Mouse (Mus musculus): Measurements from ENCODE around the gene Mrpl43.

Gene Mrpl43

GRCm38 (mm10) chr19:45007425-45008191 lies 1.4 kb upstream of the Mrpl43 start:
- no peak for DNase-seq (ENCODE audit: low read depth, low spot score)

GRCm38 (mm10) chr19:45007021-45007420 lies 779 bp upstream of the Mrpl43 start:
- DNase-seq (ENCODE audit: low read depth, low spot score): no peak

- DNase-seq (ENCODE audit: low read depth, low spot score): no peak
Measured at GRCm38 (mm10) chr19:45005444-45005843, 798 bp downstream of the Mrpl43 start, which contains the start of gene Twnk. Twnk (plus strand) TSS chr19:45005663.

GRCm38 (mm10) chr19:45003740-45004516 lies 2.3 kb downstream of the Mrpl43 start:
- no peak for DNase-seq (ENCODE audit: low read depth, low spot score)

DNA sequence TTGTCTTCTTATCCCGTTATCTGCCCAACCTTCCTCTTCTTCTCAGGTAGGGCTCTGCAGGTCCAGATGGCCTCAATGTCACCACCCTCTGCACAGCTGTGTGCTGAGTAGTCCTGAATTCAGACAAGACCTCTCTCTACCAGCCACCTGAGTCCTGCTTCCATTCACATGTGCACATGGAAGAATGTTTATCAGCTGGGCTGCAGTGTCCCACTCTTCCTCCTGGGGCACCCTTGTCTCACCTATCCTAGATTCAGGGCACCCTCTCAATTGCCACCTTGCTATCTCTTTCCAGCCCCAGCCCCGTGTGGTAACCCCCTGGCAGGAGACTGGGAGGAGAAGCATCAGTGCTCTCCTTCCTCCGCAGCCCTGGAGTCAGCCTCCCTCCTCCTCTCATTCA lies 3.9 kb downstream of the Mrpl43 start:
- DNase-seq (ENCODE audit: low read depth, low spot score): no peak

GRCm38 (mm10) chr19:44999647-45000046 lies 6.6 kb downstream of the Mrpl43 start:
- DNase-seq (ENCODE audit: low read depth, low spot score): no peak

DNA sequence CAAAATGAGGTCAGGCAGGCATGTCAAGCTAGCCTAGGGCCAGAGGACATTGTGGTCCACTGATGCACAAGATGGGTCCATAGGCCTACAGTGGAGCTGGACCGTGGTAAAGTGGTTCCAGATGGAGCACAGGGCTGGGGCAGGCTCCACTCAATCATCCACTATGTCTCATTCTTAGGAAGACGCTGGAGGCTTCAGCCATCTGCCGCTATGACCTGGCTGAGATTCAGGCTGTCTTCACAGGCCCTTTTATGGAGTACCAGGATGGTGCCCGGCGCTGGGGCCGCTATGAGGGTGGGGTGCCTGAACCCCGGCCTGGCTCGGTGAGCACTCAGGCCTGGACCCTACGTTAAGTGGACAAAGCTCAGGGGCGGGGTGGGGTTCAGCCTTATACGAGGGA lies 8.5 kb downstream of the Mrpl43 start:
- DNase-seq (ENCODE audit: low read depth, low spot score): no peak

GRCm38 (mm10) chr19:44992712-44993111 lies 13.5 kb downstream of the Mrpl43 start:
- no peak for DNase-seq (ENCODE audit: low read depth, low spot score)

DNA sequence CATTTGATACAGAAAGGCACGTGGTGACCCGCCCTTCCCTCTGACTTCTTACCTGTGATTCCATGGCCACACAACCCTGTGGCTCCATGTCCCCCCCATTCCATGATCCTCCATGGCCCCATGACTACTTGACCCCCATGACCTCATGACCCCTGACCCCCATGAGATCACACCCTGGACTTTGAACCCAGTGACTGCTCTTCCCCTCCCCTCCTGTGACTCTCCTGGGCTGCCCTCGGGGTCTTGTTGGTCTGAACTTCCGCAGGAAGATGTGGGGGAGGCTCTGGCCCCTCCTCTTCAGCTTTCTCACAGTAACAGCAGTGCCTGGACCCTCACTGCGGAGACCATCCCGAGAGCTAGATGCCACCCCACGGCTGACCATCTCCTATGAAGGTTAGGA lies 14.0 kb downstream of the Mrpl43 start:
- DNase-seq (ENCODE audit: low read depth, low spot score): no peak

DNA sequence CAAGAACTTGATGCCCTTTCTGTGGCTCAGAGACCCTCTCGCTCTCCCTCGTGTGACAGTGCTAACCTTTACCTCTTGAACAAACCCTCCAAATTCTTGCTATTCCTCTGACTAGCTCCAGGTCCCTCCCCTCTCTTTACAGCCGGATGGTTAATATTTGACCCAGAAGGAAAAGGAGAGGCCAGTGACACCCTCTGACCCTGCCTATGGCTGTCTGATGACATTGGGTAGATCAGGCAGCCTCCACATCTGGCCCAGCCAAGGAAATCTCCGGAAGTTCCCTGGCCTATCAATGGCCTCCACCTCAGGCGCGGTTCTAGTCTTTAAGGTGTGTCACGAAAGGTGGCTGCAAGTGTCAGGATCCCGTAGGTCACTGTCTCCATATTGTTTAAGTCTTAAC lies 15.2 kb downstream of the Mrpl43 start:
- no peak for DNase-seq (ENCODE audit: low read depth, low spot score)

GRCm38 (mm10) chr19:44989567-44990495 lies 16.4 kb downstream of the Mrpl43 start:
- no peak for DNase-seq (ENCODE audit: low read depth, low spot score)

GRCm38 (mm10) chr19:44988831-44989566 lies 17.2 kb downstream of the Mrpl43 start, which contains the start of gene Sema4g:
Sema4g (plus strand) TSS chr19:44989101.
- no peak for DNase-seq (ENCODE audit: low read depth, low spot score)

GRCm38 (mm10) chr19:44988321-44988720 lies 17.9 kb downstream of the Mrpl43 start:
- no peak for DNase-seq (ENCODE audit: low read depth, low spot score)

GRCm38 (mm10) chr19:44987851-44988250 lies 18.4 kb downstream of the Mrpl43 start:
- DNase-seq (ENCODE audit: low read depth, low spot score): no peak

DNA sequence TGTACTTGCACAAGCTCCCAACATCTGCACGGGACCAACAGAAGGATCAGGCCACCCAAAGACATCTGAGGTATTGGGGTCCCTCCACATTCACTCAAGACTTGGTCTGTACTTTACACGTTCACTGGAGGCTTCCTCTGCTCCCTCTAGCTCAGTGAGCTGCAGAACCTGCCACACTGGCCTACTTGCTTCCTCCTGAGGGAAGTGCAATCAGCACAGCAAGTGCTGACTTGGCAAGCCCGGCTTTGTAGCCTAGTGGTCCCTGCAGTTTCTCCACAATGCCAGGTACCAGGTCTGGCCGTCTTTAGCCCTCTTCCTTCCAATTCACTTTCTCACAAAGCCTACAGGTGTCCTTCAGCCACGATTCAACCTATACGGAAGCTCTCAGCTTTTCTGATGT lies 19.2 kb downstream of the Mrpl43 start:
- DNase-seq (ENCODE audit: low read depth, low spot score): no peak

- no peak for DNase-seq (ENCODE audit: low read depth, low spot score)
Measured at GRCm38 (mm10) chr19:44985159-44985988, 20.9 kb downstream of the Mrpl43 start.

DNA sequence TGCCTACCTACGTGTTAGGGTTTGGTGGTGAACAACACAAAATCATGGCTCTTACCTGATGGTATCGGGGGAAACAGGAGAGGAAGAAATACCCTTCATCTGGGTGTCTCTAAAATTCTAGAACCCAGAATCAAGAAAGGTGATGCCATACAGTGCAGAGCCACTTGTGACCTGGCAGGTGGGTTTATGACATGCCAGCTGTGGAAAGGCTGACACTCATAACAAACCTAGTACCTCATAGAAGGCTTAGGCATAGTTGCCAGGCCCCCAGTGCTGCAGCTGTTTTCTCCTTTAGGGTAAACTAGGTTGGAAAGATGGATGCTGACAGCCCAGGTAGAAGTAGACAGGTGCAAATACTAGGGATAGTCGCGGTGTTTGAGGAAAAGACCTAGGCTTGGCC lies 21.8 kb downstream of the Mrpl43 start:
- DNase-seq (ENCODE audit: low read depth, low spot score): no peak

DNA sequence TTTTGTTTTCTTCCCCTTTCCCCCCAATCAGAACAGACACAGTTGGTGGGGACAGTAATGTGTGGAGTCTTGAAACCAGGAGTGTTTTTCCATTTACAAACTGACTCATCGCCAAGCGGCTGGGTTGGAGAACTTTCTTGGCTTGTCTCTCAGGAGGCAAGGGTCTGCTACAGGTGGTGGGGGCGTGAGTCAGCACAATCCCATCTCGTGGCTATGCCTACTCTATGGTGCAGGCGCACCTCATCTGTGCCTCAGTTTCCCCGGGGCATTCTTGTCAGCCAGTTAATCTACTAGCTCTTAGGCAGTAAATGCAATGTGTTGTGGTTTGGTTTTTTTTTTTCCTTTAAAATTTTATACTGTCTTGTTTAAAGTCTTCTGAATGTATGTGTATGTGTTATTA lies 22.9 kb downstream of the Mrpl43 start:
- no peak for DNase-seq (ENCODE audit: low read depth, low spot score)

GRCm38 (mm10) chr19:44982477-44983115 lies 23.6 kb downstream of the Mrpl43 start:
- no peak for DNase-seq (ENCODE audit: low read depth, low spot score)

- no peak for DNase-seq (ENCODE audit: low read depth, low spot score)
Measured at GRCm38 (mm10) chr19:44980787-44981186, 25.5 kb downstream of the Mrpl43 start.
